Mouse (Mus musculus): Measurements from ENCODE around the gene Fam131b. TPM values are rescaled to one million over a fixed set of nuclear protein-coding genes. Genes with fewer than 3 reads are reported as not detected.

Fam131b gene
- total RNA-seq, 2 experiments from 2014 or later: not detected

GRCm38 (mm10) chr6:42265391-42266330 is 58.8 kb downstream of the Fam131b start:
- ATAC-seq (replicated peaks; ENCODE audit: low FRiP score, poor library complexity, severe bottlenecking): peak; percentile 38

Other genes starting within 250 kb of the Fam131b start
- not detected in 2 replicates for gene Tas2r139, start 183.7 kb downstream of the Fam131b start, total RNA-seq (2015; ENCODE audit: low replicate concordance)
- not detected in 2 replicates for gene Tas2r139, start 183.7 kb downstream of the Fam131b start, total RNA-seq (2017; ENCODE audit: low replicate concordance)
- gene Tas2r144, start 109.3 kb downstream of the Fam131b start, total RNA-seq (2015; ENCODE audit: low replicate concordance): not detected in 2 replicates
- gene Tas2r144, start 109.3 kb downstream of the Fam131b start, total RNA-seq (2017; ENCODE audit: low replicate concordance): not detected in 2 replicates
- 8.4 TPM in 1 of 2 replicates, not detected in the other for gene Gstk1, start 78.7 kb downstream of the Fam131b start, total RNA-seq (2015; ENCODE audit: low replicate concordance)
- gene Gstk1, start 78.7 kb downstream of the Fam131b start, total RNA-seq (2017; ENCODE audit: low replicate concordance): 2.0 TPM in 1 of 2 replicates, not detected in the other
- gene Tmem139, start 62.7 kb downstream of the Fam131b start, total RNA-seq (2015; ENCODE audit: low replicate concordance): not detected in 2 replicates
- not detected in 2 replicates for gene Tmem139, start 62.7 kb downstream of the Fam131b start, total RNA-seq (2017; ENCODE audit: low replicate concordance)
- 22.4 and 26.7 TPM in 2 replicates for gene Casp2, start 59.7 kb downstream of the Fam131b start, total RNA-seq (2015; ENCODE audit: low replicate concordance)
- 32.1 and 38.9 TPM in 2 replicates for gene Casp2, start 59.7 kb downstream of the Fam131b start, total RNA-seq (2017; ENCODE audit: low replicate concordance)
- not detected in 2 replicates for gene Clcn1, start 38.0 kb downstream of the Fam131b start, total RNA-seq (2015; ENCODE audit: low replicate concordance)
- 2.0 and 8.5 TPM in 2 replicates for gene Clcn1, start 38.0 kb downstream of the Fam131b start, total RNA-seq (2017; ENCODE audit: low replicate concordance)
- gene Zyx, start 25.0 kb upstream of the Fam131b start, total RNA-seq (2015; ENCODE audit: low replicate concordance): 74.0 and 87.0 TPM in 2 replicates
- 7.7 and 14.1 TPM in 2 replicates for gene Zyx, start 25.0 kb upstream of the Fam131b start, total RNA-seq (2017; ENCODE audit: low replicate concordance)
- gene Epha1, start 48.6 kb upstream of the Fam131b start, total RNA-seq (2015; ENCODE audit: low replicate concordance): not detected in 2 replicates
- not detected in 2 replicates for gene Epha1, start 48.6 kb upstream of the Fam131b start, total RNA-seq (2017; ENCODE audit: low replicate concordance)
- not detected in 2 replicates for gene Tas2r143, start 75.6 kb upstream of the Fam131b start, total RNA-seq (2015; ENCODE audit: low replicate concordance)
- gene Tas2r143, start 75.6 kb upstream of the Fam131b start, total RNA-seq (2017; ENCODE audit: low replicate concordance): not detected in 2 replicates
- not detected in 2 replicates for gene Tas2r135, start 80.8 kb upstream of the Fam131b start, total RNA-seq (2015; ENCODE audit: low replicate concordance)
- not detected in 2 replicates for gene Tas2r135, start 80.8 kb upstream of the Fam131b start, total RNA-seq (2017; ENCODE audit: low replicate concordance)
- gene Tas2r126, start 109.9 kb upstream of the Fam131b start, total RNA-seq (2015; ENCODE audit: low replicate concordance): not detected in 2 replicates
- gene Tas2r126, start 109.9 kb upstream of the Fam131b start, total RNA-seq (2017; ENCODE audit: low replicate concordance): not detected in 2 replicates
- not detected in 2 replicates for gene Olfr458, start 140.6 kb upstream of the Fam131b start, total RNA-seq (2015; ENCODE audit: low replicate concordance)
- gene Olfr458, start 140.6 kb upstream of the Fam131b start, total RNA-seq (2017; ENCODE audit: low replicate concordance): not detected in 2 replicates
- gene Olfr457, start 151.7 kb upstream of the Fam131b start, total RNA-seq (2015; ENCODE audit: low replicate concordance): not detected in 2 replicates
- gene Olfr457, start 151.7 kb upstream of the Fam131b start, total RNA-seq (2017; ENCODE audit: low replicate concordance): 0.42 TPM in 1 of 2 replicates, not detected in the other
- not detected in 2 replicates for gene Olfr456, start 162.6 kb upstream of the Fam131b start, total RNA-seq (2015; ENCODE audit: low replicate concordance)
- not detected in 2 replicates for gene Olfr456, start 162.6 kb upstream of the Fam131b start, total RNA-seq (2017; ENCODE audit: low replicate concordance)
- gene Olfr455, start 222.9 kb upstream of the Fam131b start, total RNA-seq (2015; ENCODE audit: low replicate concordance): not detected in 2 replicates
- not detected in 2 replicates for gene Olfr455, start 222.9 kb upstream of the Fam131b start, total RNA-seq (2017; ENCODE audit: low replicate concordance)